Mouse (Mus musculus) brain, embryonic 14.5 days (tissue): ENCODE measurements around the gene Zfp729a.

ENCODE experiments used
- CTCF ChIP-seq: fragments of 200-500 bp; IDR thresholded peaks from 2 replicates; pipeline ENCODE4 v1.5.1; 2012; ENCODE audit warnings: inconsistent platforms, mild to moderate bottlenecking, moderate library complexity, borderline replicate concordance; ENCODE audit not compliant: insufficient read depth, insufficient read length; ENCODE audit errors: extremely low read depth
- POLR2A ChIP-seq: fragments of 200-500 bp; IDR thresholded peaks from 2 replicates; pipeline ENCODE4 v1.6.1; 2012; ENCODE audit warnings: mild to moderate bottlenecking, inconsistent platforms, borderline replicate concordance; ENCODE audit not compliant: poor library complexity, insufficient read depth, insufficient read length, severe bottlenecking; ENCODE audit errors: extremely low read depth

DNA sequence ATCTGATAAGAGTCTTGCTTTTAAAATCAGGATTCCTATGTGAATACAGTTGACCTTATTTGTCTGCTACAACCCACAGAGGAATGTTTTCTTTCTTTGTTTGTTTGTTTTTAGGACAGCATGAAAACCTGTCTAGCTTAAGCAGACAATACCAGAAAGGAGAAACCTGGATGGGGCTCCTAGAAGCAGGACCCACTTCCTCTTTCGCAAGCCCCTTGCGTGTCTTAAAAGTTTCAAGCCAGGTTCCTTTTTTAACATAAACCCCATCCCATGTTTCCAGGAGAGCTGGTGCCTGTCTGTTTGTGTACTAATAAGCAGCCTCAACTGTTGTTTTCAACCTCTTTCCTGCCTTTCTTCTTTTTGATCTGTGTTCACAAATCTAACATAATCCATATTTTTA, 37.3 kb upstream of the Zfp729a start:
- TF ChIP-seq CTCF (no peak), POLR2A (no peak)
